Mouse (Mus musculus): Measurements from ENCODE around the gene Clcn1. TPM values are rescaled to one million over a fixed set of nuclear protein-coding genes. Genes with fewer than 3 reads are reported as not detected.

The Clcn1 gene
- total RNA-seq, 2 experiments from 2014 or later: not detected

GRCm38 (mm10) chr6:42348281-42349005 lies 62.0 kb downstream of the Clcn1 start:
- no peak for ATAC-seq (replicated peaks; ENCODE audit: low FRiP score, low TSS enrichment, poor library complexity, severe bottlenecking)

DNA sequence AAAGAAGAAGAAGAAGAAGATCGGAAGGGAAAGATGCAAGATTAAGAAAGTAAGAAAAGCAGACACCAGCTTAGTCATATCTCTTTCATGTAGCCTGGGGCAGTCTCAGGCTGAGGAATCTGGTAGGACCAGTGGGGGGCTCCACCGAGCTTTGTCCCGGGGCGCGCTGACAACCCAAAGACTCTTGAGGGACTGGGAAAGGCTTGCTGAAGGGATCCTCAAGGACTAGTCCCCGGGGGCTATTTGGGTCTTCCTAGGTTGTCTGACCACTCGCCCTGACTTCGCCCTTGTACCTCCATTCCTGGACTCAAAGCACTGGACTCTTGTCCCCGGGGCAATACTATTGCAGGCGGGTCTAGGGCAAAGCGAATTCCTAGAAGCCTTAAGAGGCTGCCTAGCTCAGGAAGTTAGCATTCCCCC lies 62.5 kb downstream of the Clcn1 start:
- peak; percentile 58 for ATAC-seq (replicated peaks; ENCODE audit: low FRiP score, low TSS enrichment, poor library complexity, severe bottlenecking)

DNA sequence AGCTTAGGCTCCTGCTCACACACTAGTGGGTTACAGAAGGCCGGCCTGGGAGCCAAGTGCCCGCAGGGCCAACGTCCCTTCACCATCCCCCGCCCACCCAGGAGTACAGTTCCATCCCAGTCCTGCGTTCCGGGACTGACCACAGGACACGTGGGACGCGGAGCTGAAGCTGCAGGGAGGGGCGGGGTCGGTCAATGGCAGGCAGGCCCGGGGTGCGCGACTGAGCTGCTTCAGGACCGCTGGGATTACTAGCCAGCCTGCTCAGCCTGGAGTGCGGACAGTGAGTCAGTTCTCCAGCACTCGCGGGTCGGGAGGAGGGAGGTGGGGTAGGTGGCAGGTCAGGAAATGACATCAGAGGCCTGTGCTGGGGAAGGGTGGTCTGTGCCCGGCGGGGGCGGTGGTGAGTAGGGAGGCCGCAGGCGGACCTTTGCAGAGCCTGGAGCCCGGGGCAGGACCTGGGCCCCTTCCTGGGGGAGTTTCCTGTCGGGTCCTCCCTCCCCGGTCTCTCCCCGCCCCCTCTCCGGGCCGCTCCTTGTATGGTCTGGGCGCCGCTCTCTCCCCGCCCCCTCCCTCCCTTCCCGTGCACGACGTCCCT lies 63.0 kb downstream of the Clcn1 start, which contains the start of gene Zyx:
TSS of gene Zyx (plus strand) at position 205 of the 595 bp plus-strand sequence.
- ATAC-seq (replicated peaks; ENCODE audit: low FRiP score, low TSS enrichment, poor library complexity, severe bottlenecking): peak; percentile 73

- ATAC-seq (replicated peaks; ENCODE audit: low FRiP score, low TSS enrichment, poor library complexity, severe bottlenecking): no peak
These were observed 63.8 kb downstream of the Clcn1 start for GRCm38 (mm10) chr6:42350021-42350967.

GRCm38 (mm10) chr6:42350968-42351775 lies 64.7 kb downstream of the Clcn1 start:
- ATAC-seq (replicated peaks; ENCODE audit: low FRiP score, low TSS enrichment, poor library complexity, severe bottlenecking): no peak

- ATAC-seq (replicated peaks; ENCODE audit: low FRiP score, low TSS enrichment, poor library complexity, severe bottlenecking): no peak
These were observed 65.4 kb downstream of the Clcn1 start for GRCm38 (mm10) chr6:42351776-42352485.

DNA sequence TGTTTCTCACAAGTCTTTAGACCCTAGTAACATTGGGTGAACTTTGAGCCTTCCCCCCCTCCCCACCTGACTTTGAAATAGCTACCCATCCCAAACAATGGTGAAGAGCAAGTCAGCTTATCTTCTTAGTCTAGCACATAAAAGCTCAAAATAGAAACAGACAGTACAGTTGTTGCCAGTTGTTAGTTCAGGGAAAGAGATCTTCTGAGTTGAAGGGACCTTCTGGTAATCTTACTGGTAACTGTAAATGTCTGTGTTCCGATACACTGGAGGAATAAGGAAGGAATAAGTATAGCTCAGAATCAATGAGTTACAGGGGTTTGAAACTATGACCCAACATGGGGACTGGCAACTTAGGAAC lies 66.0 kb downstream of the Clcn1 start:
- ATAC-seq (replicated peaks; ENCODE audit: low FRiP score, low TSS enrichment, poor library complexity, severe bottlenecking): no peak

DNA sequence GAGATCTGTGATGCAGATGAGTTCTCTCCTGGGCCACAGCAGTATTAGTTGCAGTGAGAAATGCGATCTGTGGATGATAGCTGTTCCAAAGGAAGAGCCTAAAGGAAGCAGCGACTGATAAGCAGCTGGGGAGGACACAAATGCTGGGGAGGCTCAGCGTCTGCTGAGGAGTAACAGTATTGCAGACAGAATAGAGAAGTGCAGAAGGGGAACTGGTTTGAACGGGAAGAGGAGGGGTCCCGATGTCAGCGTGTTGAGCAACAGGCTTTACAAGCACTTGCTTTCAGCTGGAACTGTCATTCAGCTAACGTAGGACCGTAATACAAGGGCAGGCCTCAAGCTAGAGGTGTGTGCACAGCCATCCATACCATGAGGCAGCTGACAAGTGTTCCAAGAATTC lies 66.7 kb downstream of the Clcn1 start:
- no peak for ATAC-seq (replicated peaks; ENCODE audit: low FRiP score, low TSS enrichment, poor library complexity, severe bottlenecking)

DNA sequence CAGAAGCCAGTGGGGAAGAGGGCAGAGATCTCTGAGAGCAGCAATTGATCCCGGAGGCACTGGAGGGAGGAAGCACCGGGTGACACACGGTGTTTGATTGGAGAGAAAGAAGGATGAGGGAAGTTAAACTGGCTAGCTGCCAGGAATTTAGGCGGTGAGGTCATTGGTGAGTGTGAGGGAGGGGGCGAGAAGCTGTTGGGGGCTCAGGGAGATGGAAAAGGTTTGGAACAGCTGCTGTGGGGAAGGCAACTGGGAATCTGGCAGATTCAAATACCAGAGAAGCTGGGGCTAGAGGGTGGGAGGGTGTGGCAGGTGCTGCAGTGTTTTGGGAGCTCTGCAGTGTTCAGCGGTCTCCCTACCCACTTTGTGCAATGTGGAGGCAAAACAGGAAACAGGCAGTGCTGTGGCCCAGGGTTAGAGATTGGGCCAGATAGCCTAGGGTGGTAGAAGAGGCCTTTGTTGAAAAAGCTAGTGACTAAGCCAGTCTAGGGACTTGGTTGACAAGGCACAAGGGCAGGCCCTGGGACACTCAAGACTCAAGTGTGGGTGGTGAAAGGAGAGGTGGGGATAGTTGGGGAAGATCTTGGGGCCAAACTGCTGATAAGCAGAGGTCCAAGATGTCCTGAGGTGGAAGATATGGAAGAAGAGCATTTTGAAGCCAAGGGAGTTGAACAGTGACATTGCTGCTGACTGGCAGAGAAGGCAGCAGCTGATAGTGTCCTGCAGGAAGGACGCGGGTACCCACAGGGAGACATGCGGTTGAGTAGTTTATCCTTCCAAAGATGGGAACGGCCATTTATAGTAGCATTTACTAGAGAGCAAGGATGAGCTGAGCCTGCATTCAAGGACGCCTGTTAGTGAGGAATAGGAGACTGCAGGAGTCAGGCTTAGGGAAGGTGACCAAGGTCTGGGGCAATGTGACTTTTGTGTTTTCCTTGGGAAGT lies 67.9 kb downstream of the Clcn1 start:
- ATAC-seq (replicated peaks; ENCODE audit: low FRiP score, low TSS enrichment, poor library complexity, severe bottlenecking): 0 out of 2 replicates have a peak, but pooled peaks have one; percentile 21

- ATAC-seq (replicated peaks; ENCODE audit: low FRiP score, low TSS enrichment, poor library complexity, severe bottlenecking): no peak
These were observed 68.9 kb downstream of the Clcn1 start for GRCm38 (mm10) chr6:42355366-42355765.

- no peak for ATAC-seq (replicated peaks; ENCODE audit: low FRiP score, low TSS enrichment, poor library complexity, severe bottlenecking)
These were observed 69.5 kb downstream of the Clcn1 start for GRCm38 (mm10) chr6:42355794-42356600.

DNA sequence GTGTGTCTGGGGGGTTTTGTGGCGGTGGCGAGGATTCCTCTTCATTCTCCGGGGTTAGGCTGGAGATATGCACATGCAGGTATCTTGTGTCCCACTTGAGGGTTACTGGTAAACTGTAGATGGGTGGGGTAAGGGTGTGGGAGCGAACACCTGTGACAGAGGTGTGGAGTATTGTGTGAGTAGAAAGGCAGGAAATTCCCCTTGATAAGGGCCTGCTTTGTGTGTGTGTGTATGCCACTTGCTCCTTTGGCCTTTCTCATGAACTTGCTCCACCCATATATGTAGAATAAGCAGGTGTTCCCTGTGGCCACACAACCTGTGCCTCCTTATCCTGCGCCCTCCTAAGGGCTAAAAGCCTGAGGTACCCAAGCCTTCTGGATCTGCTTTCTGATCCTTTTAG lies 70.4 kb downstream of the Clcn1 start:
- ATAC-seq (replicated peaks; ENCODE audit: low FRiP score, low TSS enrichment, poor library complexity, severe bottlenecking): no peak

- ATAC-seq (replicated peaks; ENCODE audit: low FRiP score, low TSS enrichment, poor library complexity, severe bottlenecking): no peak
These were observed 71.4 kb downstream of the Clcn1 start for GRCm38 (mm10) chr6:42357901-42358300.

DNA sequence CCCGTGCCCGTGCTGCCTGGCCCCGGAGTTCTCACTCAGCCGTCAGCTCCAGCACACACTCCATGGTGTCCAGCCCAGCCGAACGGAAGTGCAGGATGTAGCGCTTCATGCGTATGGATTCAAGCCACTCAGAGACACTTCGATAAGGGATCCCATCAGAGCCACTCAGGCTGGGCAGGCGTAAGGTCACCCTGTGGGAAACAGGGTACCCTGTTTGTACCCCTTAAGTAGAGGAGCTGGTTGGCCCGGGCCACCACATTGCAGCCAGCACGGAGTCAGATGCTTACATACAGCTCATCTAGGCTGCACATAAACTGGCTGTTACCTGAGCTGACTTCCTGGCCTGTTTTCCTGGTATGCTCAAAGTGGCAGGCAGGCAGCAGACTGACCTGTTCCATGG lies 72.4 kb downstream of the Clcn1 start:
- ATAC-seq (replicated peaks; ENCODE audit: low FRiP score, low TSS enrichment, poor library complexity, severe bottlenecking): no peak

- ATAC-seq (replicated peaks; ENCODE audit: low FRiP score, low TSS enrichment, poor library complexity, severe bottlenecking): no peak
These were observed 73.1 kb downstream of the Clcn1 start for GRCm38 (mm10) chr6:42359364-42360147.

DNA sequence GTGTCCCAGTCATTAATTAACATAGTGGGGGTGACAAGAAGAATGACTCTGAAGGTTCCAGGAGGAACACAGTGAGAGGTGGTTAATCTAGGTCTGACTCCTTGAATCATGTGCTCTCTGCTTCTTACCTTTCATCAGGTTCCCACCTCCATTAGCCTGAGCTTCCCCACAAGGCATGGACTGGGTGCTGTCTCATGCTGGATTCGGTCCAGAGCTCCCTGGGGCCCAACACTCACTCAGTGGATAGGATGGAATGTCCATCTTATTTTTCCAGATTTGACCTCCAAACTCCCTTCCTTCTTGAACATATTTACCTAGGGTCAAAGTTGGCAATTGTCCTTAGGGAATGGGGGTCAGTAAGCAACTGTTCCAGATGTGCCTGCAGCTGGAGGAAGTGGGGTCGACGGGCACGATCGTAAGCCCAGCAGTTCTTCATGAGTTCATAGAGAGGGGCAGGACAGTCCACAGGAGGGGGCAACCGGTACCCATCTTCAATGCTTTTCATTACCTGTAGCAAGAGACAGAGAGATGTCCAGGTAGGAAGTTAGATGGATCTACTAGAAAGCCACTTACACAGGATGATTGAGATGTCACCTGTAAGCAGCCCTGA lies 73.9 kb downstream of the Clcn1 start:
- ATAC-seq (replicated peaks; ENCODE audit: low FRiP score, low TSS enrichment, poor library complexity, severe bottlenecking): no peak

Measured in megakaryocyte-erythroid progenitor cell, adult 5-6 weeks (primary cell).